Mouse (Mus musculus): ENCODE data around the gene Vmn1r46. TPM values are rescaled to one million over a fixed set of nuclear protein-coding genes. Genes with fewer than 3 reads are reported as not detected.
"Not testable (repeated sequence)": the region's sequence is repeated elsewhere in the genome, so short reads cannot be mapped to it uniquely, and the experiment has no call there.

Gene Vmn1r46
- polyA plus RNA-seq (2014; fragmentation: Nextera tagmentation; extraction: Ambion mirVana): not detected in 2 replicates

- peaks cover 5% of the 10 kb centered on the region; the same call in 1 of the 2 replicates for H3K9me3 ChIP-seq (ENCODE audit: control insufficient read depth, low read length)
- 57% methylated on average over 2 of the region's 2 CpGs for whole genome bisulfite sequencing
- no peak within 1 kb of the TSS for H3K4me2 ChIP-seq (ENCODE audit: low read depth, low read length)
These were observed at the start of gene Vmn1r46 for GRCm38 (mm10) chr6:89969013-89969412. Gene Vmn1r46, plus strand, starts transcription at chr6:89969313.

GRCm38 (mm10) chr6:89940498-89940897, 28.6 kb upstream of the Vmn1r46 start, which contains the start of gene Vmn1r45:
Gene Vmn1r45, minus strand, starts transcription at chr6:89940598.
- not testable (repeated sequence) for H3K4me3 ChIP-seq (ENCODE audit: low read depth, low read length); H3K9me3 ChIP-seq (ENCODE audit: control insufficient read depth, low read length)

More at GRCm38 (mm10) chr6:89969013-89969412, at the start of gene Vmn1r46:
- ATAC-seq (ENCODE audit: low read depth) (no peak), DNase-seq (ENCODE audit: low spot score) (no peak)
- Histone ChIP-seq H3K4me3 (ENCODE audit: low read depth, low read length) (no peak within 1 kb of the TSS), H3K27ac (replicated peaks; ENCODE audit: low read depth, low read length) (no peak within 1 kb of the TSS), H3K9ac (ENCODE audit: low read depth, low read length) (no peak within 1 kb of the TSS), H3K27me3 (replicated peaks; ENCODE audit: control insufficient read depth, insufficient read depth, low read length) (no peaks in the 10 kb centered on the region), H3K36me3 (ENCODE audit: control insufficient read depth, insufficient read depth, low read length) (no peaks in the 10 kb centered on the region), H3K4me1 (ENCODE audit: control insufficient read depth, insufficient read depth, low read length) (no peaks in the 10 kb centered on the region)

GRCm38 (mm10) chr6:89940926-89941325, 28.2 kb upstream of the Vmn1r46 start:
- no peaks in the 10 kb centered on the region for H3K4me1 ChIP-seq (ENCODE audit: control insufficient read depth, insufficient read depth, low read length)
- H3K27ac ChIP-seq (replicated peaks; ENCODE audit: low read depth, low read length): no peak overlapping the region
- no peaks in the 10 kb centered on the region for H3K27me3 ChIP-seq (replicated peaks; ENCODE audit: control insufficient read depth, insufficient read depth, low read length)
- H3K4me2 ChIP-seq (ENCODE audit: low read depth, low read length): no peak overlapping the region
- ATAC-seq (ENCODE audit: low read depth) (no peak), DNase-seq (ENCODE audit: low spot score) (no peak)
- H3K4me3 ChIP-seq (ENCODE audit: low read depth, low read length): no peak overlapping the region
- no peaks in the 10 kb centered on the region for H3K9me3 ChIP-seq (ENCODE audit: control insufficient read depth, low read length)
- WGBS: 71% methylated on average over 2 of the region's 2 CpGs
- H3K36me3 ChIP-seq (ENCODE audit: control insufficient read depth, insufficient read depth, low read length): no peaks in the 10 kb centered on the region
- no peak overlapping the region for H3K9ac ChIP-seq (ENCODE audit: low read depth, low read length)

More at GRCm38 (mm10) chr6:89940498-89940897, 28.6 kb upstream of the Vmn1r46 start, which contains the start of gene Vmn1r45:
- H3K4me1 ChIP-seq (ENCODE audit: control insufficient read depth, insufficient read depth, low read length); H3K9ac ChIP-seq (ENCODE audit: low read depth, low read length); ATAC-seq (ENCODE audit: low read depth); H3K4me2 ChIP-seq (ENCODE audit: low read depth, low read length); H3K36me3 ChIP-seq (ENCODE audit: control insufficient read depth, insufficient read depth, low read length); H3K27ac ChIP-seq (replicated peaks; ENCODE audit: low read depth, low read length); H3K27me3 ChIP-seq (replicated peaks; ENCODE audit: control insufficient read depth, insufficient read depth, low read length); DNase-seq (ENCODE audit: low spot score): not testable (repeated sequence)
- WGBS: 80% methylated on average over 2 of the region's 2 CpGs

- H3K4me1 ChIP-seq (ENCODE audit: control insufficient read depth, insufficient read depth, low read length): no peaks in the 10 kb centered on the region
- H3K9ac ChIP-seq (ENCODE audit: low read depth, low read length): no peak overlapping the region
- H3K36me3 ChIP-seq (ENCODE audit: control insufficient read depth, insufficient read depth, low read length): no peaks in the 10 kb centered on the region
- no peak overlapping the region for H3K27ac ChIP-seq (replicated peaks; ENCODE audit: low read depth, low read length)
- H3K4me2 ChIP-seq (ENCODE audit: low read depth, low read length): no peak overlapping the region
- 69% methylated on average over 2 of the region's 2 CpGs for WGBS
- H3K4me3 ChIP-seq (ENCODE audit: low read depth, low read length): no peak overlapping the region
- H3K27me3 ChIP-seq (replicated peaks; ENCODE audit: control insufficient read depth, insufficient read depth, low read length): no peaks in the 10 kb centered on the region
- H3K9me3 ChIP-seq (ENCODE audit: control insufficient read depth, low read length): peaks cover 7% of the 10 kb centered on the region; the same call in 1 of the 2 replicates
- ATAC-seq (ENCODE audit: low read depth) (no peak), DNase-seq (ENCODE audit: low spot score) (no peak)
These were observed 15.6 kb upstream of the Vmn1r46 start for GRCm38 (mm10) chr6:89953556-89953955.

- ATAC-seq (ENCODE audit: low read depth) (no peak), DNase-seq (ENCODE audit: low spot score) (no peak)
- Histone ChIP-seq H3K36me3 (ENCODE audit: control insufficient read depth, insufficient read depth, low read length) (no peaks in the 10 kb centered on the region), H3K9me3 (ENCODE audit: control insufficient read depth, low read length) (peaks cover 5% of the 10 kb centered on the region; the same call in 1 of the 2 replicates), H3K27me3 (replicated peaks; ENCODE audit: control insufficient read depth, insufficient read depth, low read length) (no peaks in the 10 kb centered on the region), H3K9ac (ENCODE audit: low read depth, low read length) (no peak overlapping the region), H3K4me1 (ENCODE audit: control insufficient read depth, insufficient read depth, low read length) (no peaks in the 10 kb centered on the region), H3K4me2 (ENCODE audit: low read depth, low read length) (no peak overlapping the region), H3K27ac (replicated peaks; ENCODE audit: low read depth, low read length) (no peak overlapping the region), H3K4me3 (ENCODE audit: low read depth, low read length) (no peak overlapping the region)
These were observed 2.8 kb upstream of the Vmn1r46 start for GRCm38 (mm10) chr6:89966341-89966740.

- Histone ChIP-seq H3K4me2 (ENCODE audit: low read depth, low read length) (no peak overlapping the region), H3K4me3 (ENCODE audit: low read depth, low read length) (no peak overlapping the region), H3K36me3 (ENCODE audit: control insufficient read depth, insufficient read depth, low read length) (no peaks in the 10 kb centered on the region), H3K4me1 (ENCODE audit: control insufficient read depth, insufficient read depth, low read length) (no peaks in the 10 kb centered on the region), H3K27ac (replicated peaks; ENCODE audit: low read depth, low read length) (no peak overlapping the region), H3K9ac (ENCODE audit: low read depth, low read length) (no peak overlapping the region), H3K27me3 (replicated peaks; ENCODE audit: control insufficient read depth, insufficient read depth, low read length) (no peaks in the 10 kb centered on the region), H3K9me3 (ENCODE audit: control insufficient read depth, low read length) (0 out of 2 replicates have a peak, but pooled peaks cover 9% of the 10 kb centered on the region)
- ATAC-seq (ENCODE audit: low read depth): no peak
- no peak for DNase-seq (ENCODE audit: low spot score)
- WGBS: 9% methylated on average over 1 of the region's 1 CpGs
These were observed 16.9 kb downstream of the Vmn1r46 start for GRCm38 (mm10) chr6:89985989-89986388.

GRCm38 (mm10) chr6:90015847-90016246, 46.7 kb downstream of the Vmn1r46 start, which contains the start of gene Vmn1r47:
Gene Vmn1r47, plus strand, starts transcription at chr6:90016147.
- not testable (repeated sequence) for H3K4me3 ChIP-seq (ENCODE audit: low read depth, low read length); H3K4me2 ChIP-seq (ENCODE audit: low read depth, low read length); DNase-seq (ENCODE audit: low spot score); H3K27ac ChIP-seq (replicated peaks; ENCODE audit: low read depth, low read length); ATAC-seq (ENCODE audit: low read depth); H3K36me3 ChIP-seq (ENCODE audit: control insufficient read depth, insufficient read depth, low read length); H3K9ac ChIP-seq (ENCODE audit: low read depth, low read length); H3K9me3 ChIP-seq (ENCODE audit: control insufficient read depth, low read length); H3K4me1 ChIP-seq (ENCODE audit: control insufficient read depth, insufficient read depth, low read length); H3K27me3 ChIP-seq (replicated peaks; ENCODE audit: control insufficient read depth, insufficient read depth, low read length)
- WGBS: 95% methylated on average over 1 of the region's 1 CpGs

Other genes with a start within 250 kb of the Vmn1r46 start
- gene Vmn1r41, start 228.5 kb upstream of the Vmn1r46 start, polyA plus RNA-seq (2014; fragmentation: Nextera tagmentation; extraction: Ambion mirVana): not detected in 2 replicates
- gene Vmn1r42, start 92.9 kb upstream of the Vmn1r46 start, polyA plus RNA-seq (2014; fragmentation: Nextera tagmentation; extraction: Ambion mirVana): not detected in 2 replicates
- 0.06 TPM in 1 of 2 replicates, not detected in the other for gene Vmn1r43, start 92.9 kb upstream of the Vmn1r46 start, polyA plus RNA-seq (2014; fragmentation: Nextera tagmentation; extraction: Ambion mirVana)
- gene Vmn1r44, start 85.7 kb upstream of the Vmn1r46 start, polyA plus RNA-seq (2014; fragmentation: Nextera tagmentation; extraction: Ambion mirVana): not detected in 2 replicates
- gene Vmn1r45, start 28.7 kb upstream of the Vmn1r46 start, polyA plus RNA-seq (2014; fragmentation: Nextera tagmentation; extraction: Ambion mirVana): not detected in 2 replicates
- gene Vmn1r47, start 46.8 kb downstream of the Vmn1r46 start, polyA plus RNA-seq (2014; fragmentation: Nextera tagmentation; extraction: Ambion mirVana): not detected in 2 replicates
- not detected in 2 replicates for gene Vmn1r48, start 67.5 kb downstream of the Vmn1r46 start, polyA plus RNA-seq (2014; fragmentation: Nextera tagmentation; extraction: Ambion mirVana)
- not detected in 2 replicates for gene Vmn1r49, start 109.2 kb downstream of the Vmn1r46 start, polyA plus RNA-seq (2014; fragmentation: Nextera tagmentation; extraction: Ambion mirVana)
- not detected in 2 replicates for gene Vmn1r50, start 132.1 kb downstream of the Vmn1r46 start, polyA plus RNA-seq (2014; fragmentation: Nextera tagmentation; extraction: Ambion mirVana)
- gene Vmn1r51, start 153.3 kb downstream of the Vmn1r46 start, polyA plus RNA-seq (2014; fragmentation: Nextera tagmentation; extraction: Ambion mirVana): 0.15 TPM in 1 of 2 replicates, not detected in the other
- gene Vmn1r52, start 205.5 kb downstream of the Vmn1r46 start, polyA plus RNA-seq (2014; fragmentation: Nextera tagmentation; extraction: Ambion mirVana): not detected in 2 replicates
- not detected in 2 replicates for gene V1ra8, start 233.5 kb downstream of the Vmn1r46 start, polyA plus RNA-seq (2014; fragmentation: Nextera tagmentation; extraction: Ambion mirVana)